Mouse (Mus musculus) CH12F3 (cell line): ENCODE measurements around the gene Bsg.

ENCODE experiments used
- in situ Hi-C: fragments of 300-500 bp; cut with MboI; formaldehyde crosslinking; loops from 2 replicates; pipeline ENCODE4 v1.14.3; 2020; ENCODE audit warnings: low sequenced_read_pairs

Bsg gene

GRCm38 (mm10) chr10:79704065-79704969 lies at the start of gene Bsg:
Gene Bsg (plus strand): TSS chr10:79704491.
- in situ Hi-C loops: no loop called here

- in situ Hi-C loops: no loop called here
These were observed 49.3 kb upstream of the Bsg start for GRCm38 (mm10) chr10:79654946-79655395.

DNA sequence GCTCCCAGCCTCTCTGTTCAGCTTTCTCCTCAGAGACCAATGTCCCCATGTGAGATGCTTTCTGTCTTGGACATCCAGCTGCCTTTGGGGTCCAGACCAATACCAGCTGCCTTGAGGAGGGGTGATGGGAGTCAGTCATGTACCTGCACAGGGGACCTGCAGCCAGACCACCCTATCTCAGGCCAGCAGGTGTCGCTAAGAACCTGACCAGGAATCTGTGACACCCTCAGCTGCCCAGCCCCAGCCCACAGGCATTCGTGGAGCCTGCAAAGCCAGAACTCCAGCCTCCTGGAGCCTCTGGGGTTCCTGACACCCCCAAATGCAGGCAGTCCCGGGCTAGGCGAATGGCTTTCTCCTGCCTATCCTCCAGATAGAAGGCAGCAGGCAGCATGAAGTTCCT lies 45.5 kb upstream of the Bsg start:
- in situ Hi-C loops: no loop called here

GRCm38 (mm10) chr10:79660298-79660697 lies 44.0 kb upstream of the Bsg start:
- in situ Hi-C loops: no loop called here

- in situ Hi-C loops: no loop called here
These were observed 42.4 kb upstream of the Bsg start for GRCm38 (mm10) chr10:79661861-79662260.

DNA sequence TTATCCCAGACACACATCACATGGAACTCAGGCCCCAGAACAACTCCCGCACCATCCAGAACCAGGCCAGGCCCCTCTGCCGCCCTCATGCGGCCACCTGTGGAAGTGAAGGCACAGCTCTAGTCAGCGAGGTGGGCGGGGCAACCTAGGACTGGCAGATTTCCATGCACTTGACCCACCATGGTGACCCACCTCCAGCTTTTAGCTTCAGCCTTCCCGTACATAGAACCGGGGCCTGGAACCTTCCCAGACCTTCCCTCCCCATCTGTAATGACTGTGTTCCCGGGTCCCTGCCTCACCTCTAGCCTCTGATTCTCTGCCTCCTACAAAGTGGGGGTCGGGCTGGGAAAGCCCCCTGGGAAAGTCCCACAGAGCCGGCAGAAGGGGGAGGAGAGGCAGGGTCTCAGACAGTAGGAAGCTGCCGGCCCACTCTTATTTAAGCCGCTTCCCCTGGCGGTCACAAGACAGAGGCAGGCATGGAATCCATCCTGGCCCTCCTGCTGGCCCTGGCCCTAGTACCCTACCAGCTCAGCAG lies 40.1 kb upstream of the Bsg start, which contains the start of gene Madcam1:
Gene Madcam1 (plus strand): TSS at position 429 of the 535 bp plus-strand sequence.
- in situ Hi-C loops: no loop called here

GRCm38 (mm10) chr10:79665051-79665450 lies 39.2 kb upstream of the Bsg start:
- in situ Hi-C loops: no loop called here

GRCm38 (mm10) chr10:79666493-79666892 lies 37.8 kb upstream of the Bsg start:
- in situ Hi-C loops: no loop called here

GRCm38 (mm10) chr10:79668076-79668475 lies 36.2 kb upstream of the Bsg start:
- in situ Hi-C loops: no loop called here

DNA sequence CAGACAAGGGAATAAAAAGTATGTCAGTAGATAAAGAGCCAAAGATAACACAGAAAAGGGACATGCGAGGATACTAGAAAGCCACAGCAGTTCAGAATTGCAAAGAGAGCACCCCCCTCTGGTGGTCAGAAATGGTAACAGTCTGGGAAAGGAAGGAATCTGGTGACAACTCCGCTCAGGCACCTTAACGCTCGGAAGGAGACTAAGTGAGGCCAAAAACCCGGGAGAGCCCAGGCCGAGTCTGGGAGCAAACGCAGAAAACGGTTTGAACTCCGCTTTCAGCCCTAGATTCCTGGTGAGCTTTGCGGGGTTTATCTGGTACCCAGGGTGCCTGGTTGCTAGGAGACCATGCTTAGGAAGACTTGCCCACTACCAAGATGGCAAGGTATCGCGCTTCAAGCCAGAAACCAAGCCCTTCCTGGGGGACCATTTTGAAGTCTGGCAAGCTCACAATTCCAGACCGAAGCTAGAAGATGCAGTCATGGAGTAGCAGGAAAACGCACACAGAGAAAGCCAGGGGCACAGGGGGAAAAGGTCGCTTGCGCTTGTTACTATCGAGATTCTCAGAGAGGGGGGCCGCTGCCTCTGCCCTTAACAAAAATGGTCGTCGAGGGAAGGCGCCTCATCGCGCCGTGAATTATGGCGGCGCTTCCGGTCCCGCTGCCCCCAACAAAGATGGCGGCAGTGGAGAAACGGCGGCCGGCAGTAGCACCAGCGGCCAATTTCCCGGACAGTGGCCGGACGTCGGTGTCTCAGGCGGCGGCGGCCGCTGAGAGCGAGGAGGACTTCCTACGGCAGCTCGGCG lies 35.3 kb upstream of the Bsg start, which contains the start of gene Tpgs1:
Gene Tpgs1 (plus strand): TSS at position 599 of the 805 bp plus-strand sequence.
- in situ Hi-C loops: no loop called here

DNA sequence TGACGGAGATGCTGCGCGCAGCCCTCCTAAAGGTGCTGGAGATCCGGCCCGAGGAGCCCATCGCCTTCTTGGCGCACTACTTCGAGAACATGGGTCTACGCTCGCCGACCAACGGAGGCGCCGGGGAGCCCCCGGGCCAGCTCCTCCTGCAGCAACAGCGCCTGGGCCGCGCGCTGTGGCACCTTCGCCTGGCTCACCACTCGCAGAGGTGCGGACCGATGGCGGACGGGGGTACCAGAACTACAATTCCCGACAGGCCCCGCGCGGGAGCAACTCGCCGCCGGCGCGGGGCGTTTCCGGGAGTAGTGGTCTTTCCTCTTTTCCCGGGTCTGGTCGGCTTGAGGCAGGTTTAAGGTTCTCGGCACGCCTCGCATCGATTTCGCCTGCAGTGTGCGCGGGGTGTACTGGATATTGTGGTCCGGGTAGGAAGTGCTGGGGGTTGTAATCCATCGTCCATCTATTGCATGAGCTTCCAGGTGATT lies 34.7 kb upstream of the Bsg start:
- in situ Hi-C loops: no loop called here

GRCm38 (mm10) chr10:79670071-79670888 lies 34.0 kb upstream of the Bsg start:
- in situ Hi-C loops: no loop called here

DNA sequence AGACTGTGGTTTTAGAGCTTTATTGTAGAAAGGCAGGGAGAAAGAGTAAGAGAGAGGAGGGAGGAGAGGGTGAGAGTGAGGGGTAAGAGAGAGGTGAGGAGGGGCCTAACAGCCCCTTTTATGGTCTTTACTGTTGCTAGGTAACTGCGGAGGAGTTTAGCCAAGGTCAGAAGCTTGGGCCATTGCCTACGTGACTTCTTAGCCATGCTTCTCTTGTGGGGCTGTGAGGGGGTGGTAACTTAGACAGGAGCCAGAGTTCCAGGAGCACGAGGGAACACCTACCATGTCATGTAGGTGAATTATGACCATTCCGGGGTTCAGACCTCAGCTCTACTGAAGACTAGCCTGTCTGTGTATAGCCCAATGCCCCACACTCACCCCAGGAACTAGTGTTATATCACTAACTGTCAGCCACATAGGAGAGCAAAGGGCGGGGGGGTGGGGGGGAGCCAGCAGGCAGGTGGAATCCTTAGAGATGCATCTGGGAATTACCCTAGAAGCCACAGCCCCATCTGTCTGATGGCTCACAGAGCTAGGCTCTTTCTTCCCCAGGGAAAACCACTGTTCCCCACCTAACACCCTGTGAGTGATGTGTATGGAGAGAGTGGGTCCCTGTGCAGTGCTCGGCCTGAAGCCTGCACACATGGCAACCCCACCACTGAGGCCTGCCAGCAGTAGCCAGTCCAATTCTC lies 32.7 kb upstream of the Bsg start:
- in situ Hi-C loops: no loop called here

DNA sequence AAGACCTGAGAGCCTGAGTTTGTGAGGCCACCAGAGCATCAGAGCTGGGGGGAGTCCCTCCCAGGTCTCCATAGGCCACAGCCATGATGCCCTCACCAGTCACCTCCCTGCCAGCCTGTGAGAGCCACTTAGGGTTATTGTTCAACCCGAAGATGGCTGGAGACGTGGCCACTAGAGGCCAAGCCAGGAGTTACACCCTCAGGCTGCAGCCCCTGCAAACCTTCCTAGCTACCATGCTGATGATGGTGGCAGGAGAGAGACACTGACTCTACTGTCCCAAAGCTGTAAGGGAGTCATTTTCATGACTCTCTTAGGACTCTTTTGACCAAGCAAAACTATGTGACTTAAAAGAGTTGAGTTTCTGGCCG lies 32.2 kb upstream of the Bsg start:
- in situ Hi-C loops: no loop called here

- in situ Hi-C loops: no loop called here
These were observed 31.2 kb upstream of the Bsg start for GRCm38 (mm10) chr10:79673054-79673453.

GRCm38 (mm10) chr10:79675346-79676035 lies 28.8 kb upstream of the Bsg start:
- in situ Hi-C loops: no loop called here

- in situ Hi-C loops: no loop called here
These were observed 23.4 kb upstream of the Bsg start for GRCm38 (mm10) chr10:79680606-79681495.

GRCm38 (mm10) chr10:79681591-79682245 lies 22.6 kb upstream of the Bsg start, which contains the start of gene Cdc34:
Gene Cdc34 (plus strand): TSS chr10:79682195.
- in situ Hi-C loops: no loop called here
